In the genomic region with DNA sequence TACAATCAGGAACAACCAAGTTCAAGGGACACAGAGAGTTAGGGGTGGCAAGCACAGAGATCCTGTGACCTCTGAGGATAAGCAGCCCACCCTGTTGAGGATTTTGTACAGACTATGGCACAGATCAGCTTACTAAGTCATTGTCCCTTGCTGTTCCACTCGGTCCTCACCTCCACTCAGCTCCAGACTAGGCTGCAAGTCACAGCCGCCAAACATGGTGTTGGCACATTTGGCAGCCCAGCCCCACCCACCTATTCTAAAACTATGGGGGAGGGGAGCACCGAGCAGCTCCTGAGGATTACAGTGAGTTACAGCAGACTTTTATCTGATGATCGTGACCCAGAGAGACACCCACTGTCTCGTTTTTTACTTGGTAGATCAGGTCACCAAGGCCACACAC, we compare ENCODE assay signal across 18 mouse cellular contexts.
DNase-seq lines count a peak whose midpoint lies in the region; TF ChIP-seq lines count a peak whose summit lies in the region.
"Had no signal": no experiment of that assay in that cellular context is flagged by ENCODE, and none has a peak within 500 bp of the region (broad histone marks: within the 10 kb centered on the region; RNA-seq: fewer than 3 reads in every experiment).

No protein-coding gene starts in this region.

- peak overlapping the region; percentile 77 for H3K27ac ChIP-seq in layer of hippocampus, adult 2 months
- H3K27ac ChIP-seq: embryonic facial prominence, embryonic 12.5 days; forebrain, embryonic 12.5 days; heart, embryonic 15.5 days; hindbrain, embryonic 10.5 days; hindbrain, embryonic 14.5 days had no signal

- no peak overlapping the region for H3K4me3 ChIP-seq in layer of hippocampus, adult 2 months
- H3K4me3 ChIP-seq: embryonic facial prominence, embryonic 12.5 days; forebrain, embryonic 12.5 days; heart, embryonic 15.5 days; hindbrain, embryonic 10.5 days had no signal

- TF ChIP-seq CTCF in layer of hippocampus, adult 2 months (conservative IDR thresholded peaks at IDR 0.05), result no peak

- DNase-seq in heart, adult 11 months, result peak; percentile 88
- no peak for DNase-seq in heart, adult 18-20 months
- no peak for DNase-seq in layer of hippocampus, adult 2 months (ENCODE audit: low spot score in 2 of 2)
- DNase-seq in layer of hippocampus, postnatal 36 days, result no peak
- peak; percentile 38 for DNase-seq in testis, postnatal 10 days (ENCODE audit: low spot score)
- no peak for DNase-seq in testis, postnatal 14 days (ENCODE audit: low spot score)
- DNase-seq in adrenal gland, adult (ENCODE audit: inconsistent age in 2 of 2, low spot score in 1 of 2), result no peak
- DNase-seq: adrenal gland, adult 8-10 months; adrenal gland, postnatal 36 days; cerebellum, adult 2 months; embryo, embryonic 11 days; gastrocnemius, postnatal 36 days; heart, postnatal 14 days had no signal

Comparison
In these comparisons a context has a peak if more than half of its experiments do, and no peak if none do; other contexts are left out.
1. DNase-seq: peak in heart, adult 11 months (single experiment) and testis, postnatal 10 days (single experiment); none in heart, adult 18-20 months (0 of 2), layer of hippocampus, adult 2 months (0 of 2), layer of hippocampus, postnatal 36 days (0 of 2), testis, postnatal 14 days (single experiment) and adrenal gland, adult (0 of 2).